Mouse (Mus musculus): ENCODE measurements at regions not wholly inside any gene's neighbourhood (a gene's known extent, or its start where the extent isn't known, plus 50 kb on each side); places are given as distances from the start of the nearest gene placed in this dataset.

DNA sequence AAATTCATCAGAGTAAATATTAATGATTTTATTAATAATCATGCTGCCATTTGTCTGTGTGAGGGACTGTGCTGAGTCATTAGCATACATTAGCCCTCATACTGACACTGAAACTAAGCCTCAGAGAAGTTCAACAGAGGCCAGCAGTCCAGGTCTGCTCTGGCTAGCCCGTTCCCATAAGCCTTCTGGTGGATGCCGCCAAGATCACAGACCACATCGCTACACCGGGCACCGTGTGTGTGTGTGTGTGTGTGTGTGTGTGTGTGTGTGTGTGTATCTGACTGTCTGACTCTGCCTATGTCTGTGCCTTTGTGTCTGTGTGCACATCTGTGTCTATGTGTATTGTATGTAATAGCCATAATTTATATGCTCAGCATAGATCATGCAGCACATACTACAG is 106.0 kb downstream of the Rpl14 start:
- CTCF ChIA-PET: no interaction called here

DNA sequence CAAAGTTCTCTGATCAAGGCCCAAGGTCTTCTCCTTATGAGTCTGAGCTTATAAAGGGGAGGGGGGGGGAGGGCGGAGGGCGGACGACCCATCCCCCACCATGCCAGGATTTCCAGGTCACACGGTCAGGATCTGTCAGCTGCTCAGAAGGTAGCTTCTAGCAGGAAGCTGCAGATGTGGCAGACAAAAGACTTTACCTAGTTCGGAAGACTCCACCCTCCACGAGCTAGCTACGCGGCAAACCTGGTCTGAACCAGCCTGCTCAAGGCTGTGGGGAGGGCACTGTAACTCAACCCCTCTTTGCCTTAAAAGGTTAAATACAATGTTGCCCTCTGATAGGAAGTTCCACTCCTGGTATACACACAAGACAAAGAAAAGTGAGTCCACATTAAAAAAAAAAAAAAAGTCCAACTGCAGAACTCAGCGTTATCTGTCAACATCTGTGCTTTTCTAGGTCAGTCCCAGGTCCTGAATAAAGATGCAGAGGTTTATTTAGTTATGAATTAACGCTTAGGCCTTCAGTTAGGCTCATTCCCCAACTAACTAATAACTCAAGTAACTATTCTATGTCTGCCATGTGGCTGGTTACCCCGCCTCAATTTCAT is 108.7 kb downstream of the Rpl14 start:
- CTCF ChIA-PET: interaction anchor here (0.6 kb wide), 1 partner anchor 12 kb away, joined by 4 read pairs; no protein-coding TSS in a partner anchor

DNA sequence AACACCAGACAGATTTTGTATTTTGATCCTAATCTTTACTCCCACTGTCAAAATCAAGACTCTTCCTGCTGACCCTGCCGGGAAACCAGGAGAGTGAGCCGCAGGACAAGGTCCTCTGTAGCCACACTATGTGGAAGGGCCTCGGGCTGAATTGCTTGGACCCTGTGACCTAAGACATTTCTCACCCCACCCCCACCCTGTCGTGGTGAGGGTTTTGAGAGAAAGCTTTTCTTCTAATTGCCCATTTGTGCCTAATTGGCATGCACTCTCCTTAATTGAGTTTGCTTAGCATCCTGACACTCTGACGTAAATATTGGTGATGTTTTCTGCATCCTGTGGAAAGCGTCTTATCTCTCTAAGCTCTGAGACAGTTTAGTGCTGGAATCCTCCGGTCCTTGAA is 110.2 kb downstream of the Rpl14 start:
- CTCF ChIA-PET: no interaction called here

DNA sequence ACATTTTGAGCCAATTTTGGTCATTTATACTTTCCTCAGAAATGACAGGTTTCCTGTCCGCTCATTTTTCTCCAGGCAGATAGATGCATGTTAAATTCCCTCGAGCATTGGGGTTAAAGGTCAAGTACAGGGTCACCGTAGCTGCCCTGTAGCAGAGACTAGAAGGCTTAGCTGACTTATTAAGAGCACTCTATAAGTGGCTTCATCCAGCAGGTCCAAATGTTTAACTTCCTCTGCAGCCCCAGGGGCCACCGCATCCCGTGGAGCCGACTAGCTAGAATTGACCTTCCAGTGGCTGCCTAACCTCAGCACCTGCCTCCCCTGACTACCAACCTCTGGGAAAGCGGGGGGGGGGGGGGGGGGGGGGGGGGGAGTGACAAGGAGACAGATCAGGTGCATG is 114.7 kb downstream of the Rpl14 start:
- CTCF ChIA-PET: interaction anchor here (0.6 kb wide), 1 partner anchor 264 kb away, joined by 3 read pairs; no protein-coding TSS in a partner anchor

DNA sequence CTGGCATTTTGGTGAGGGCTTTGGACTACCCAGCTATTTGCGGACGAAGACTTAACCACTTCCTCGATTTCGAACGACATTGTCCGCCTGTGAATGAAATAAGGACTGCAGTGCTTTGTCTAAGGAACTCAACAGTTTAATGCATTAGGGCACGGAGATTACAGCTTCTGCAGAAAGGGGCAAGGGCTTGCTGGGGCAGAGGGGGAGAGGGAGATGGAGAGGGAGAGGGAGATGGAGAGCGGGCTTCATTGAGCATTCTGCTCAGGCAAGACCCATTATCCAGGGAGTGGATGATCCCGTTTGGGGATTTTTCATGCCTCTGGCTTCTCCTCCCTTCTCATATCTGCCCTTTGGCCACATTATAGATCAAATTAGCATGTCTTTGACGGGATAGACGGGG is 117.8 kb downstream of the Rpl14 start:
- CTCF ChIA-PET: no interaction called here

DNA sequence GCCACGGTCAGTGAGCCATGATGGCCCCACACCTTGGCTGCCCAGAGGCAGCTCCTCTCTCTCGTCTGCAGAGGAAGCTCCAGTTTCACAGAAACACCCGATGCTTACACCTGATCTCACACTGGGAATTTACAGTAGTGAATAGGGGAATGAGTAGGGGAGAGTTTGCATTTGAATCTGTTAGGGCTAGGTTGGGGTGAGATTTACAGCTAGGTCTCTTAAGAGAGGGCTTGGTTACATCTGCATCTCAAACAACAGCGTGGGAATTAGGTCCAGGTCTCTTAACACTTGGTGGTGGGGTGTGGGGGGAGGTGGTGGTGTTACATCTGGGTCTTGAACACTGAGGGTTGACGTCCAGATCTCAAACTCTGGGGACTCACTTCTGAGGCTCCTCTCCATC is 119.3 kb downstream of the Rpl14 start:
- CTCF ChIA-PET: no interaction called here

DNA sequence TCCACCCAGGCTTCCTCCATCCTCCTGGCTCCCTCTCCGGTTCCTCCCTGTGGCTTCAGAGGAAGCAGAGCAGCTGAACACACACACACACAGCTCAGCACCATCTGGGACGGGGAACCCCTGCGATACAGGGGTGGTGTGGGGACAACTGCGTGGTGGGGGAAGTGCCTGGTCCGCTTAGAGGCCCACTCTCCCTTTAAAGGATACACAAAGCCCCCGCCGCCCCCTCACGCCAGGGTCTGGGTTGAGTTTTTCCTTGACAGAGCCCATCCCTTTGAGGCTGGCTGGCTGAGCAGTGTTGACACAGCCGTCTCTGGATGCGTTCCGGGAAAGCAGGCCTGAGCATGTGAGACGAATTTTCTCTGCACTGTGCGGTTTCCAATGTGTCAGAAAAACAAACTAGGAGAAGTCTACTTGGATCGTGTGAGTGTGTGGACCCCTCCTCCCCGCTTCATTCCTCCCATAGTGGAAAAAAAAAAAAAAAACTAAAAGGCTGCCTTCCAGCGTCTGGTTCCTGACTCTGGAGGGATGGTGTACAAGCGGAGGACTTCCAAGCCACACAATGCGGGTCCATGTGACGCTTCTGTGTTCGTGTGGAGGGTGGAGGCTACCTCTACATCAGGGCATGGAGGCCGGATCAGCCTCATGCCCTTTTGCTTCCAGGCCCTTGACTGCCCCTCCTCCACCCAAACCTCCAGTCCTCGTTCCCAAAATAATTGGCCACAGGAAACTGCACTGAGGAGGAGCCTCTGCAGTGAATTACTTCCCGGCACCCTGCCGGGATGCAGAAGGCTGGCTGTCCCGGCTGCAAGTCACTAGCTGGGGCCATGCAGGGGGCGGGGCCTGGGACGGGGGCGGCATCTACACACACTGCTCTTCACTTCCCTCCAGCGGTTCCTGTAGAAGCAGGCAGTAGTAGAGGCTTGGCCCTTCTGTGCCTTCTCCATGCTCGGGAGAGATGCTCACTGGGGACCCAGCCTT is 120.0 kb downstream of the Rpl14 start:
- CTCF ChIA-PET: no interaction called here

DNA sequence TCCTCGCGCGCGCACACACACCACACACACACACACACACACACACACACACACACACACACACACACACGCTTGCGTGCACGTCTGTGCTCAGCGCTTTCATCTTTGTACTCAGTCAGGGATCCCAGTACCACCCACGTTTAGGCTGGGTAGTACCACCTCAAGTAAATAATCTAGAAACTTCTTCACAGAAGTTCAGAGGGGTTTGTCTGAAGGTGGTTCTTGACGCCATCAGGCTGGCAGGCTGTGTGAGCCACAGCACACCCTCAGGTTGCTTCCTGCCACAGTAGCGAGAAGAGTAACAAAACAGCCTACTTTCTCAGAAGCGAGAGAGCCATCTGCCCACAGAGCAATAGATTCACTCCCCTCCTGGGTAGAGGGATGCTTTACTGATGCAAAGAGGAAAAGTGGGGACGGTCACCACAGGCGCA is 120.7 kb downstream of the Rpl14 start:
- CTCF ChIA-PET: no interaction called here

DNA sequence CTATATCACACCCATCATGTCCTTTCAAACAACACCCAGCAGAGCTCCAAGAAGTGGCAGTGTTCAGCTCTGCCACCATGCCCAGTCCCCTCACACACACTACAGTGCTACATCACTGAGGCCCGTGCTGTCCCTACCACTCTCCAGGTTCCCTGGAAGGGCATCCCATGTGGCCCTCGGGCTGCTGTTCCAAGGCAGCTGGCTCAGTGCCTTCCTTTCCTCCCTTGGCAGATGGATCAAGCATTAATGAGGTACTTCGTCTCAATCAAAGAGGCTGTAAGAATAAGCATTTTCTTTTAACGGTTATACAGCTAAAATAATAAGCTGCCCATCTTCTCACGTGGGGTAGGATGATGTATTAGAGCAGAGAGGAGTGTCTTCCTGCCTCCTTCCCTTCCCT is 123.2 kb downstream of the Rpl14 start:
- CTCF ChIA-PET: no interaction called here

DNA sequence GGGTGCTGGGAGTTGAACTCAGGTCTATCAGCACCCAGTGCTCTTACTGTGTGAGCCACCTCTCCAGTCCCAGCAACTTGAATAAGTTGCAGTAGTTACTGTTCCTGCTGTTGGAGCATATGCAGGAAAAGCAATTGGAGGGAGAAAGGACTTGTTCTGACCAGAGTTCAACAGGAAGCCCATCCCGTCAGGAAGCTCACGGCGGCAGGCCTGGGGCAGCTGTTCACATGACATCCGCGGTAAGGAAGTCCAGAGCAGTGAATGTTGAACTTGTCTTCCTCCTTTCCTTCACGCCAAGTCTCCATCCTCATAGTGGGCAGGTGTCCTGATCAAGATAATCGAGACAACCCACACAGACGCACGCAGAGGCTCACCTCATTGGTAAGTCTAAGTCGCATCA is 124.7 kb downstream of the Rpl14 start:
- CTCF ChIA-PET: no interaction called here

DNA sequence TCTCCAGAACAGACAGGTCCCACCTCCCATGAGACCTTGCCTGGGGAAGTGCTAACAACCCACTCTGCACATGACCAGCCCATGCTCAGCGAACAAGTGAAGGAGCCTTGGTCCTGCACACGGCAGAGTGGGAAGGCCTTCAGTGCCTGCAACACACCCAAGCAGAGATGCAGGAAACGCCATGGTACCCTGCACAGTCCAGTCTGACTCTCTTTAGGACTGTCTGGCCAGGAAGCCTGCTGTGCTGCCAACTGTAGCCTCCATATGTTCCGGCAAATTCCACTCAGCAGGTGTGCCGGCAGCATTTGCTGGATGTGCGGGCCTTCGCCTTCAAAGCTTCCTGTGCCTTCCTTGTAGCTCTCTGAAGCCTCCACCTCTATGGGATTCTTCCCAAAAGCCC is 126.5 kb downstream of the Rpl14 start:
- CTCF ChIA-PET: no interaction called here

DNA sequence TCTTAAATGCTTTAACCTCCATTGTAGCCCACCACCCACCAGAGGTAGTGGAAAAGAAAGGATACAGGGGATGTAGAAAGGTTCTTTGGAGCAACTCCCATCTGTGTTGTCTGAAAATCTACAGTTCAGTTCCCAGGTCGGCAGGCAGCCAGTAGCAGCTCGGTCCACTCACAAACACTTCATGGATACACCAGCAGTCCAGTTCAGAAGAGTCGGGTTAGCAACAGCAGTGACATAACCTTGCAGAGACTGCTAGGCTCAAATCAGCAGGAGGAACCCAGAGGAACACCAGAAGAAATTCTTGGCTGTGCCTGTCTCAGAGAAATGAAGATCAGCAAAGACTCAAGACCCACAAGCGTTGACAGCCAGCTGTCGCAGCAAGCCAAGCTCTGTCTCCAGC is 128.5 kb downstream of the Rpl14 start:
- CTCF ChIA-PET: no interaction called here

DNA sequence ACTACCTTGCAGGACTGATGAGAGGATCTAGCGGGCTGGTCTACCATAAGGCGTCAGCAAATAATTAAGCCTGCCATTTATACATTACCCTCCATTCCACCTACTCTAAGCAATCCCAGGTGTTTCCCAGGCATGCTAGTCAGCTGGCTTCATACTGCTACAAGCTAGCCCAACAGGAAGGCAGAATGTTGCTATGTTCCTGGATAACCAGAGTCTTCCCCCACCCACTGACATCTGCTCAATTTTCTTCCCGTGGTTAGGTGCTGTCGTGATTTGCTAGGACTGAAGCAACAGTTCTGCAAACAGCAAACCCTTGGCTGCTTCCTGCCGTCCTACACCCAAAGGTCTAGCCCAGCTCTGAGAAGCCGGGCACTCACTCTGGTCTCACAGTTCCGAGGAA is 131.6 kb downstream of the Rpl14 start:
- CTCF ChIA-PET: no interaction called here

DNA sequence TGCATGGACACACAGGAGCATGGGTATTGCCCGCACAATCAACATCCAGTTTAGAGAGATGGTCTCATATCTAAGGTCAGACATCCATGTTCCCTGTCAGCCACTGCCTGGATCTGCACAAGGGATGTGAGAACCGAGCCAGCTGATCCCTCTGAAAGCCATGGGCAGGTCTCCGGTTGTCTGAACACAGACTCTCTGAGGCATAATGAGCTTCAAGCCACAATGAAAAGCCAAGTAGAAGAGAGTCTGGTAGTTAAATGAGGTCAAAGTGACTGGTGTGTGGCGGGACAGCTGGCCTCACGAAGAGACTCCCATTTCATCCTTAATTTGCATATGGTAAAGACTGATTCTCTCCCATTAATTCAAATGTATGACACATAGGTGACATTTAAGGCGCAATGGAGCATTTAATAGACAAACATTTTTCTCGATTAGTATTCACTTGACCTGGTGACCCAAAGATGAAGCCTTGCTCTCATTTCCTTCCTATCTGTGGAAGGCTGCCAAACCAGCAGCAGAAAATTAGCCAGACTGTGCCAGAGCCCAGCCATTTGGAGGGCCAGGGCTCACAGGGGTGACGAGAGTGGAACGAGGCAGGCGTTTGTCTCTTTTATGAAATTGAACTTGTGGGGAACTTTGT is 132.2 kb downstream of the Rpl14 start:
- CTCF ChIA-PET: no interaction called here

DNA sequence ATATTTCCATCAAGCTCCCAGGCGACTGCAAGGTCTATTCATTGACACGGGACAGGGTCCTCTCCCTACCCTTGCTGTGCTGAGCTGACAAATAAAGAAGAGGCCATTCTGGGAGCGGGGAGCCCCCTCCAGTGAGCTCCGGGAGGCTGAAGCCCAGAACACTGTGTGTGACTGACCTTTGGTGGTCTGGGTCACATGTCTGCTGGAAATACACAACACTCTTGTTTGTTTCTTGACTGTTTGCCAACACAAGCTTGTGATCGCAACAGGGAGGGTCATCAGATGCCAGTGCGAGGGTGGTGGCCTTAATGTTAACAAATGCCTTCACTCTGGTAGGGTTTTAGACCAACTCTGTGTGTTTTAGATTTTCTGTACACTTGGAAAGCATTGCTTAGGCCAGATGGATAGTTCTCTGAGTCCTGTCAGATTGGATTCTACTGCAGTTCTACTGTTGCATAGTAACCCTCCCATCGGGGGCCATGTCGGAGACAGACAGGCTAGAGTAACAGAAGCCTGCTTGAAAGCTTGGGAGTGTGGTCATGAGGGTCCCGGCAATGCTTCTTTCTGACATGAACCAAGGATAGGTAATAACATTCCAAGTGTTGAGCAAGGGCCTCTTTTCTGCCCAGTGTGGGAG is 135.4 kb downstream of the Rpl14 start:
- CTCF ChIA-PET: no interaction called here

DNA sequence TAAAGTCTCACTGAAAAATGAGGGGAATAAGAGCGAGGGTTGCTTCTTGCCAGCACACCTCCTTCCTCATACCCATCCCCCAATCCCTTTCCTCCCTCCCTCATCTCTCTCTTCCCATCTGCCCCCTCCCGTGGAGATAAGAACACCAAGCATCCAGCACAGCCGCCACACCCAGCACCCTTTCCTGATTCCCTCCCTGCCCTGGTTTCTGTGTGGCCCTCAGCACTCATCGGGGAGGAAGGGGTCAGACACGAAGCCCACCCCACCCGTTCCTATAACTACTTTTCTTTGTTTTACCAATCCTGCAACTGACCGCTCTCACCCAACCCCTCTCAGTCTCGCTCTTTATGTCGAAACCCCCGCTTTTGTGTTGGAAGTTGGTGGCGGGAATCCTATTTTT is 137.3 kb downstream of the Rpl14 start:
- CTCF ChIA-PET: no interaction called here

DNA sequence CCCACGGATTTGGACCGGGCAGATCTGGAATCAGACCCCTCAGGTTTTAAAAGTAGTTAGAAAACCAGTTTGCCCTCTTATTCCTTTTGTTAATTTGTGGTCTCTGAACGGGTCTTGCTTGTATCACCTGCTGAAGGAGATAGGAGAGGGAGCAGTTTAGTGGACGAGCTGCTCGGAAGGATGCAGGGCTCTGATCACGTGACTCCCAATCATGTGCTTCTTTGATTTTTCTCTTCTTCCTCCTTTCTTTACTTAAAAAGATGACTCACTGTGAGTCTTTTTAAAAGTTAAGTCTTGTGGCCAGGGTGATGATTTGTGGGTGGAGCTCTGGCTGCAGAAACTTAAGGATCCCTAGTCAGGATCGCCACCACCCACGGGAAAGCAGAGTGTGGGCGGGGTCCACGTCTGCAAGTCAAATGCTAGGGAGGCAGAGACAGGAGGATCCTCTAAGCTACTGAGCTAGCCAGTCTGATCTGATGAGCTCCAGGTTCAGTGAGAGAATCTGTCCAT is 138.0 kb downstream of the Rpl14 start:
- CTCF ChIA-PET: no interaction called here

DNA sequence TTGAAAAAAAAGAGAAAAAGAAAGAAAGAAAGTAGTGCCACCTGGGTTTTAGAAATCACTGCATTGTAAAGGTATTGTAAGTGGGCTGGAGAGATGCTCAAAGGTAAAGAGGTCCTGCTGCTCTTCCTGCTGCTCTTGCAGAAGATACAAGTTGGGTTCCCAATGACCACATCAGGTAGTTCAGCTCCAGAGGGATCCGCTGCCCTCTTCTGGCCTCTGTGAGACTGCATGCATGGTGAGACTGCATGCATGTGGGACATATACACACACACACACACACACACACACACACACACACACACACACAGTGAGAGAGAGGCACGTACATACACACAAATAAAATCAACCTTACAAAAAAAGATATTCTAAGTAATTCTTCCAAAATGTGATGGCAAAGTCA is 141.7 kb downstream of the Rpl14 start:
- CTCF ChIA-PET: interaction anchor here (0.6 kb wide), 1 partner anchor 194 kb away, joined by 3 read pairs; no protein-coding TSS in a partner anchor

DNA sequence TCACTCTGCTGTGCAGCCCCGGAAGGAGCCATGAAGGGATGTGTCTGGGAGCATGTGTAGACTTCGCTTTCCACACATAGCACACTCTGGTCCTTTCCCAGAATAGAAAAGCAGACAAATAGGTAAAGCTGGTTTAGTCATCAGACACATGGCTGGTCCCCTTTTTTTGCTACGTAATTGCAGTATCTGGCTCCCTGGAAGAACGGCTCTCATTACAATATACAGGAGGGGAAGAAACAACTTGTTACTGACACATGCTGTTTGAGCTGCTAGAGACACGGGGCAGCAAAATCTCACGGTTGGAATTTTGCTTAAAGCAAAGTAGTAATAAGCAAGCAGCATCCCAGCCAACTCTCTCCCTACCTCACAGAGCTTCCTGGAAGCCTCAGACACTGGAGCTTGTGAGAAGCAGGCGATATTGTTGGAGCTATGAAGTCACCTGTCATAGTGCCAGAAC is 144.4 kb downstream of the Rpl14 start:
- CTCF ChIA-PET: no interaction called here

DNA sequence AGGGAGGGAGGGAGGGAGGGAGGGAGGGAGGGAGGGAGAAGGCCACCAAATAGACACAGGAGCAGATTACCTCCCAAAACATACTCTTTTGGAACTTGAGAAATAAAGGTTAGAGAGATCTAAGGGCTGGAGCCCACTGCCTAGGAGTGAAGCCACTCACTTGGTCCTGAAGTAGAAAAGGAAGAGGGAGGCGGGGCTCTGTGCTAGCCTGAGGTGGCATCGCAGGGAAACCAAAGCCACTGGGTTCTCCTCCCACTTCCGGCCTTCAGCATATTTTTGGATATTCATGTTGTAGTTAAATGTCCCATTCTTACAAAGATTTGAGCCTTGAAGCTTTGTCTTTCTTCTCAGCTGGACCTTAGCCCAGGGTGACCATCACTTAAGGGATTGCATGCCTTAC is 147.6 kb downstream of the Rpl14 start:
- CTCF ChIA-PET: no interaction called here

DNA sequence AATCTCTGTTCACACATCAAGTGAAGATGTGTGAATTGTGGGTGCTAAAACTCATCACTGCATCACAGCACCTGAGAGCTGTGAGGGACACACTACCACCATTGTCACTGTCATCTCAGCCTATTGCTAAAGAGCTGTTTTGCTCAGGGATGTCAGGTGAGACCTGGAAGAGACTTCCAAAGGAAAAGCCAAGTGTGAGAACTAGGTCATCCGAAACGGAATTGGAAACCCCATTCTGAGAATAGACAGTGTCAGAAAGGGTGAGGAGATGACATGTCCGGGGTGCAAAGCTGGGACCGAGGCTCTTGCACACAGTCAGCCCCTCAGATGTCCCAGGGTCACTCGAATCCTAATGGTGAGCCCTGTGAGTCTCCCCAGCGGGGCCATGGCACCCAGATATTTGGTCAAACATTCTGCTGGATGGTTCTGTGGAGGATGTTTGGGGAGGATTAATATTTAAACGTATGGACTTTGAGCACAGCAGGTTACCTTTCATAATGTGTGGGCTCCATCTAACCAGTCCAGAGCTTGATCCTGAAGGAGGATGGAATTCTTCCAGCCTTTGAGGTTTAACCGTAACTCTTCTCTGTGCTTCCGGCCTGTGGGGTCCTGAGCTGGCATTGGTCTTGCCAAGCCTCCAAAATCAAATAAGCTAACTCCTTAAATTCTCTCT is 150.3 kb downstream of the Rpl14 start:
- CTCF ChIA-PET: no interaction called here

DNA sequence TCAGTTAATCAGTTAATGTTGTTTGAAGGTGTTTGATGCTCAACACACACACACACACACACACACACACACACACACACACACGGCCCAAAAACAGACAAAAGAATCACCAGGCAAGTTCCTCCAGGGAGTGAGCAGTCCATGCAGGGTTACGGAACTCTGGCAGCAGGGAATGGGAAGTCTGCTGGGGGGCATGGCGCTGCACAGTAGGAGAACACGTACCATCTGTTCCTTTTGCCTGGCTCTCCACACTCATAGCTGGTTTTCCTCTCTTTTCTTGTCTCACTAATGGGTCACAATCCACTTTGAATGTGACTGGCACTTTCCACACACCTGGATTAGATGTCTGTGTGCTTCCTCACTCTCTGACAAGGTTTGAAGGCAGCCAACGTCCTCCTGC is 151.8 kb downstream of the Rpl14 start:
- CTCF ChIA-PET: no interaction called here
